ENCODE assay signal across 14 mouse cellular contexts in genomic region chr17:84850893-84851292, GRCm38 (mm10).
"Had no signal": no experiment of that assay in that cellular context is flagged by ENCODE, and none has a peak within 500 bp of the region (broad histone marks: within the 10 kb centered on the region; RNA-seq: fewer than 3 reads in every experiment).

No protein-coding gene starts in this region.

- H3K27me3 ChIP-seq: limb, embryonic 15.5 days; liver, embryonic 12.5 days; neural tube, embryonic 13.5 days had no signal

- ATAC-seq: liver, embryonic 12.5 days had no signal

- H3K4me2 ChIP-seq: limb, embryonic 15.5 days; liver, embryonic 12.5 days; lung, embryonic 14.5 days; neural tube, embryonic 13.5 days had no signal

- H3K4me1 ChIP-seq: limb, embryonic 15.5 days; liver, embryonic 12.5 days had no signal

- DNase-seq: kidney, adult 9 months; kidney, postnatal 4 days; lung, embryonic 14.5 days; midbrain, embryonic 14.5 days; retina, postnatal 1 day; thymus, adult 18-20 months; thymus, postnatal 14 days had no signal

- H3K27ac ChIP-seq: kidney, postnatal 0 days; left cerebral cortex, adult 2 months; limb, embryonic 15.5 days; liver, embryonic 12.5 days; midbrain, embryonic 10.5 days; neural tube, embryonic 13.5 days had no signal

- H3K9me3 ChIP-seq: limb, embryonic 15.5 days; liver, embryonic 12.5 days; midbrain, embryonic 10.5 days; neural tube, embryonic 13.5 days had no signal

- H3K4me3 ChIP-seq: left cerebral cortex, adult 2 months; limb, embryonic 15.5 days; liver, embryonic 12.5 days; midbrain, embryonic 10.5 days; myocyte; neural tube, embryonic 13.5 days had no signal

- H3K36me3 ChIP-seq: limb, embryonic 15.5 days; liver, embryonic 12.5 days; midbrain, embryonic 10.5 days; neural tube, embryonic 13.5 days had no signal

- H3K9ac ChIP-seq: limb, embryonic 15.5 days; liver, embryonic 12.5 days; lung, embryonic 14.5 days; neural tube, embryonic 13.5 days had no signal
